Mouse (Mus musculus): Measurements from ENCODE around the gene Calr4. TPM values are rescaled to one million over a fixed set of nuclear protein-coding genes. Genes with fewer than 3 reads are reported as not detected.
A peak's percentile ranks its signal among the peaks of the same experiment; 100 is the strongest.

Gene Calr4
- polyA plus RNA-seq (2014; fragmentation: Nextera tagmentation; extraction: Ambion mirVana), result 0.11 and 0.19 TPM in 2 replicates

DNA sequence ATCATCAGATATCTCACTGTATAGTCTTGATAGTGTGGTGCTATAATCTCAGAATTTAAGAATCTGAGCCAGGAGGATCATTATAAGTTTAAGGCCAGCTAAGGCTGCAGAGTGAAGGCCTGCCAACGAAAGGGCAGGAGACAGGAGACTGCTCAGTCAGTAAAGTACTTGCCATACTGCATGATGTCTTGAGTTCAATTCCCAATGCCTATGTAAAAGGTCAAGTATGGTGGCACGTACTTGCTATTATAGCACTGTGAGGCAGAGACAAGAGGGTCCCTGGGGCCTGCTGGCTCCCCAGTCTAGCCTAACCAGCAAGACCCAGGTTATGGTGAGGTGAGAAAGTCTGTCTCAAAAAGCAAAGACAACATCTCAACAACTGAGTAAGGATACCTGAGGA is at the start of gene Calr4:
Gene Calr4 (plus strand): TSS at position 301 of the 400 bp plus-strand sequence.
- Histone ChIP-seq H3K4me3 (ENCODE audit: low read depth, low read length) (no peak within 1 kb of the TSS), H3K4me1 (ENCODE audit: control insufficient read depth, insufficient read depth, low read length) (no peaks in the 10 kb centered on the region), H3K27me3 (ENCODE audit: control insufficient read depth, insufficient read depth, low read length) (no peaks in the 10 kb centered on the region), H3K9ac (ENCODE audit: low read length) (no peak within 1 kb of the TSS), H3K27ac (ENCODE audit: low read depth, low read length) (no peak within 1 kb of the TSS), H3K4me2 (no peak within 1 kb of the TSS), H3K9me3 (ENCODE audit: control insufficient read depth, low read length) (no peaks in the 10 kb centered on the region), H3K36me3 (ENCODE audit: control insufficient read depth, insufficient read depth, low read length) (no peaks in the 10 kb centered on the region)
- 78% methylated on average over 2 of the region's 2 CpGs for WGBS
- DNase-seq (ENCODE audit: low spot score, missing footprints) (no peak), ATAC-seq (ENCODE audit: low FRiP score) (no peak)

DNA sequence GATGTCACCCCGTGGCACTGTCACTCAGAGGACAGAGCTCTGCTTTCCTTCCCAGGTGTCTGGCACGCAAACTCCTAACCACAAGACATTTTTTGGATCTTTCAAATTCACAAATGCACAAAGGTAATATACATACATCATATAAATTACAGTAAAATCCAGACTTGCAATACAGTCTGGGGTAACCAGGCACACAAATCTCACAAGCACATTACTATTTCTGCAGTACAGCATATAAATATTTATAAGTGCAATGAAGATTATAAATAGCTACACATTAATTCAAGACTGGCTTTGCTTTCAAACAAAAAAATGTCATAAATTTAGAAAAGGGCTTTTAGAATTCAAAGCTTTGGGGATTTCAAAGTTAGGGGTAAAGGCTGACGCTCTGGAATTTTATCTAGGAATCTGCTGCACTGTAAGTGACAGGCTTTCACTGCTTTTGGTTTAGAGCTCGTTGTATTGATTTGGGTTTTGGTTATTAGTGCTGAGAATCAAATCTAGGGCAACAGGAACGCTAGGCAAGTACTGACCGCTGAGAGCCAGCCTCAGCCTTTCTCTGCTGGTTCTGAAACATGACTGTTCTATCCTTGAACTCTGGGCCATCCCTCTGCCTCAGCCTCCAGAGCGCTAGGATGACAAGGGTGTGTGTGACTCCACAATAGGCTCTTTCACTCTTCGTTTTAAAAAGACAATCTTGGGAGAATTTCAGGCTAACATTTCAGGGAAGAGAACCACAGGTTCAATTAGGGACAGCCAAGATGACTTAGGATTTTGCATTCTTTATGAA is 48.5 kb upstream of the Calr4 start:
- H3K27me3 ChIP-seq (ENCODE audit: control insufficient read depth, insufficient read depth, low read length), result no peaks in the 10 kb centered on the region
- 88% methylated on average over 8 of the region's 8 CpGs for WGBS
- no peak overlapping the region for H3K27ac ChIP-seq (ENCODE audit: low read depth, low read length)

GRCm38 (mm10) chr4:109191598-109191997 is 42.7 kb upstream of the Calr4 start:
- no peaks in the 10 kb centered on the region for H3K27me3 ChIP-seq (ENCODE audit: control insufficient read depth, insufficient read depth, low read length)
- no peak for ATAC-seq (ENCODE audit: low FRiP score)

More for the DNA sequence above, 48.5 kb upstream of the Calr4 start:
- Histone ChIP-seq H3K4me1 (ENCODE audit: control insufficient read depth, insufficient read depth, low read length) (no peaks in the 10 kb centered on the region), H3K9ac (ENCODE audit: low read length) (no peak overlapping the region), H3K4me3 (ENCODE audit: low read depth, low read length) (no peak overlapping the region), H3K4me2 (no peak overlapping the region), H3K9me3 (ENCODE audit: control insufficient read depth, low read length) (no peaks in the 10 kb centered on the region), H3K36me3 (ENCODE audit: control insufficient read depth, insufficient read depth, low read length) (no peaks in the 10 kb centered on the region)
- no peak for ATAC-seq (ENCODE audit: low FRiP score)
- DNase-seq (ENCODE audit: low spot score, missing footprints), result no peak

GRCm38 (mm10) chr4:109193886-109194285 is 40.4 kb upstream of the Calr4 start:
- H3K9ac ChIP-seq (ENCODE audit: low read length), result no peak overlapping the region
- H3K27ac ChIP-seq (ENCODE audit: low read depth, low read length), result no peak overlapping the region
- no peaks in the 10 kb centered on the region for H3K27me3 ChIP-seq (ENCODE audit: control insufficient read depth, insufficient read depth, low read length)
- DNase-seq (ENCODE audit: low spot score, missing footprints) (no peak), ATAC-seq (ENCODE audit: low FRiP score) (no peak)
- no peak overlapping the region for H3K4me2 ChIP-seq
- H3K4me3 ChIP-seq (ENCODE audit: low read depth, low read length), result no peak overlapping the region
- H3K4me1 ChIP-seq (ENCODE audit: control insufficient read depth, insufficient read depth, low read length), result no peaks in the 10 kb centered on the region
- WGBS, result 89% methylated on average over 5 of the region's 5 CpGs
- H3K36me3 ChIP-seq (ENCODE audit: control insufficient read depth, insufficient read depth, low read length), result no peaks in the 10 kb centered on the region
- no peaks in the 10 kb centered on the region for H3K9me3 ChIP-seq (ENCODE audit: control insufficient read depth, low read length)

More at GRCm38 (mm10) chr4:109191598-109191997, 42.7 kb upstream of the Calr4 start:
- Histone ChIP-seq H3K27ac (ENCODE audit: low read depth, low read length) (no peak overlapping the region), H3K9me3 (ENCODE audit: control insufficient read depth, low read length) (no peaks in the 10 kb centered on the region), H3K4me1 (ENCODE audit: control insufficient read depth, insufficient read depth, low read length) (no peaks in the 10 kb centered on the region), H3K9ac (ENCODE audit: low read length) (no peak overlapping the region), H3K4me3 (ENCODE audit: low read depth, low read length) (no peak overlapping the region), H3K36me3 (ENCODE audit: control insufficient read depth, insufficient read depth, low read length) (no peaks in the 10 kb centered on the region), H3K4me2 (no peak overlapping the region)
- WGBS, result 81% methylated on average over 10 of the region's 10 CpGs
- DNase-seq (ENCODE audit: low spot score, missing footprints), result no peak

DNA sequence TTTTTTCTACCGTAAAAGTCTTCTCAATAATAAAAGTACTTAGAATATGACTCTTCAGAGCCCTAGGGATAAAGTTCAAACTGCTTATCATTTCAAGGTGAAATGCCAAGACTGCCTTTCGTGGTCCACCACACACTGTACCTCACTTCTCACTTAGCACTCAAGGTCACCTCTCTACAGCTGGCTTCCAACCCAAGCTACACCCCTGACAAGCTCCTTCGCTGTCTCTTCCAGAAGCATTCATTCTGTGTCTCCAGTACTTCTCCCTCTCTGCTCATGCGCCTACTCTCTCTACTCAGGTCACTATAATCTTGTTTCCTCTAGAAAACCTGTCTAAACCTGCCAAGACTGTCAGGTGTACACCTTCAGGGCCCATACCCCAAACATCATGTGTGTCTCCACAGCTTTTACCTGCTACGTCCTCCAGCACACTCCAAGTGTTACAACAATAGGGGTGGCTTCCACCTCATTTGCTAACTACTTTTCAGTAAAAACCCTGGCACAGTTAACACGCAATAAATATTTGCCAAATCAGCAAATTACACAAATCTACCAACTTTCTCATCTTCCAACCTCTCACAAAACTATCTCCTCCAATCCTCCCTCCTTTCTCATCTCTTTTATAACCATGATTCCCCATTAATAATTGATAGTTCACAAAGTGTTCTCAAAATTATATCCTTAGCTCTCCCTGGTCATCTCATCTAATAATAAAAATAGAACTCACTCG is 38.2 kb upstream of the Calr4 start:
- Histone ChIP-seq H3K27me3 (ENCODE audit: control insufficient read depth, insufficient read depth, low read length) (no peaks in the 10 kb centered on the region), H3K9me3 (ENCODE audit: control insufficient read depth, low read length) (no peaks in the 10 kb centered on the region), H3K27ac (ENCODE audit: low read depth, low read length) (no peak overlapping the region), H3K4me1 (ENCODE audit: control insufficient read depth, insufficient read depth, low read length) (peaks cover 5% of the 10 kb centered on the region), H3K4me3 (ENCODE audit: low read depth, low read length) (no peak overlapping the region), H3K36me3 (ENCODE audit: control insufficient read depth, insufficient read depth, low read length) (no peaks in the 10 kb centered on the region), H3K9ac (ENCODE audit: low read length) (no peak overlapping the region), H3K4me2 (no peak overlapping the region)
- 91% methylated on average over 7 of the region's 7 CpGs for WGBS
- ATAC-seq (ENCODE audit: low FRiP score) (no peak), DNase-seq (ENCODE audit: low spot score, missing footprints) (no peak)

- H3K4me2 ChIP-seq, result no peak overlapping the region
- no peaks in the 10 kb centered on the region for H3K36me3 ChIP-seq (ENCODE audit: control insufficient read depth, insufficient read depth, low read length)
- 94% methylated on average over 4 of the region's 4 CpGs for WGBS
- H3K4me3 ChIP-seq (ENCODE audit: low read depth, low read length), result no peak overlapping the region
- H3K27me3 ChIP-seq (ENCODE audit: control insufficient read depth, insufficient read depth, low read length), result no peaks in the 10 kb centered on the region
- H3K9ac ChIP-seq (ENCODE audit: low read length), result no peak overlapping the region
- H3K4me1 ChIP-seq (ENCODE audit: control insufficient read depth, insufficient read depth, low read length), result peaks cover 9% of the 10 kb centered on the region
- no peak overlapping the region for H3K27ac ChIP-seq (ENCODE audit: low read depth, low read length)
- no peaks in the 10 kb centered on the region for H3K9me3 ChIP-seq (ENCODE audit: control insufficient read depth, low read length)
- DNase-seq (ENCODE audit: low spot score, missing footprints), result no peak
- no peak for ATAC-seq (ENCODE audit: low FRiP score)
These were observed 35.2 kb upstream of the Calr4 start for GRCm38 (mm10) chr4:109199069-109199468.

- Histone ChIP-seq H3K9ac (ENCODE audit: low read length) (peak within 1 kb of the TSS; percentile 71), H3K27ac (ENCODE audit: low read depth, low read length) (peak within 1 kb of the TSS; percentile 83), H3K4me3 (ENCODE audit: low read depth, low read length) (peak within 1 kb of the TSS; percentile 83), H3K9me3 (ENCODE audit: control insufficient read depth, low read length) (no peaks in the 10 kb centered on the region), H3K36me3 (ENCODE audit: control insufficient read depth, insufficient read depth, low read length) (no peaks in the 10 kb centered on the region), H3K4me2 (peak within 1 kb of the TSS; percentile 98), H3K4me1 (ENCODE audit: control insufficient read depth, insufficient read depth, low read length) (peaks cover 9% of the 10 kb centered on the region), H3K27me3 (ENCODE audit: control insufficient read depth, insufficient read depth, low read length) (no peaks in the 10 kb centered on the region)
- ATAC-seq (ENCODE audit: low FRiP score) (peak; percentile 99), DNase-seq (ENCODE audit: low spot score, missing footprints) (peak; percentile 100)
- WGBS, result under 1% methylated on average over 59 of the region's 59 CpGs
These were observed 32.5 kb upstream of the Calr4 start, which contains the start of gene Osbpl9 for GRCm38 (mm10) chr4:109201582-109202424. Gene Osbpl9, minus strand, starts transcription at chr4:109202272.

DNA sequence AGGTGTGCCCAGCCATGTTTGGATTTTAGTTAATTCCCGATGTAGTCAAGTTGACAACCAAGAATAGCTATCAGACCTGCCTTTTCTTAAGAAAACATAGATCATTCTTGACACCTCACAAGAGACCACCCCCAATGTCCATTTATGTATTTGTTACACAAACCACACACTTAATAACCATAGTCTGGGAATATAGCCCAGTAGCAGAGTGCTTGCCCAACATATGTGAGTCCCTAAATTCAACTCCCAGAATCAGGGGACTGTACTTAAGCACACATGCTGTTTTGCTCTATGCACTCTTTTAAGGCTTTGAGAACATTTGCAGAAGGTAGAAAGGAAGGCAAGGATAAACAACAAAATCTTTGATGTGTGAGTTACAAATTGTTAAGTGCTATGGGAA is 30.4 kb upstream of the Calr4 start:
- Histone ChIP-seq H3K4me3 (ENCODE audit: low read depth, low read length) (no peak overlapping the region), H3K9ac (ENCODE audit: low read length) (no peak overlapping the region), H3K4me1 (ENCODE audit: control insufficient read depth, insufficient read depth, low read length) (peaks cover 9% of the 10 kb centered on the region), H3K4me2 (no peak overlapping the region), H3K9me3 (ENCODE audit: control insufficient read depth, low read length) (no peaks in the 10 kb centered on the region), H3K27ac (ENCODE audit: low read depth, low read length) (no peak overlapping the region), H3K36me3 (ENCODE audit: control insufficient read depth, insufficient read depth, low read length) (no peaks in the 10 kb centered on the region), H3K27me3 (ENCODE audit: control insufficient read depth, insufficient read depth, low read length) (no peaks in the 10 kb centered on the region)
- DNase-seq (ENCODE audit: low spot score, missing footprints), result no peak
- ATAC-seq (ENCODE audit: low FRiP score), result no peak
- WGBS, result 93% methylated on average over 1 of the region's 1 CpGs

All from midbrain, embryonic 11.5 days (tissue).